Mouse (Mus musculus) right cerebral cortex, postnatal 25 days (tissue): ENCODE data around the gene Tmem210.
"Not testable (repeated sequence)": the region's sequence is repeated elsewhere in the genome, so short reads cannot be mapped to it uniquely, and the experiment has no call there.

ENCODE experiments used
- DNase-seq: peaks from one replicate; pipeline ENCODE4 v3.0.0; 2022

Gene Tmem210

GRCm38 (mm10) chr2:25287927-25288649 is at the start of gene Tmem210:
Gene Tmem210, plus strand, starts transcription at chr2:25288145.
- peak; percentile 19 for DNase-seq

GRCm38 (mm10) chr2:25239766-25240165 is 48.2 kb upstream of the Tmem210 start:
- no peak for DNase-seq

GRCm38 (mm10) chr2:25240310-25240709 is 47.6 kb upstream of the Tmem210 start:
- no peak for DNase-seq

- DNase-seq, result peak; percentile 66
Measured at GRCm38 (mm10) chr2:25240723-25241437, 47.1 kb upstream of the Tmem210 start.

GRCm38 (mm10) chr2:25241438-25241775 is 46.5 kb upstream of the Tmem210 start:
- no peak for DNase-seq

- DNase-seq, result peak; percentile 67
Measured at GRCm38 (mm10) chr2:25242101-25242506, 45.8 kb upstream of the Tmem210 start, which contains the start of the genes Rnf208 and Cysrt1. Gene Rnf208, plus strand, starts transcription at chr2:25242255. Gene Cysrt1, minus strand, starts transcription at chr2:25242452.

- no peak for DNase-seq
Measured at GRCm38 (mm10) chr2:25243342-25243741, 44.6 kb upstream of the Tmem210 start.

GRCm38 (mm10) chr2:25244144-25244543 is 43.8 kb upstream of the Tmem210 start:
- no peak for DNase-seq

GRCm38 (mm10) chr2:25246183-25247072 is 41.5 kb upstream of the Tmem210 start, which contains the start of gene AL732309.1:
Gene AL732309.1, minus strand, starts transcription at chr2:25246863.
- DNase-seq, result no peak

- DNase-seq, result no peak
Measured at GRCm38 (mm10) chr2:25252331-25252730, 35.6 kb upstream of the Tmem210 start.

- DNase-seq, result peak; percentile 87
Measured at GRCm38 (mm10) chr2:25255284-25255779, 32.6 kb upstream of the Tmem210 start, which contains the start of gene Tmem203. Gene Tmem203, plus strand, starts transcription at chr2:25255439.

- DNase-seq, result not testable (repeated sequence)
Measured at GRCm38 (mm10) chr2:25256443-25257109, 31.4 kb upstream of the Tmem210 start.

- DNase-seq, result not testable (repeated sequence)
Measured at GRCm38 (mm10) chr2:25257250-25257649, 30.7 kb upstream of the Tmem210 start.

- no peak for DNase-seq
Measured at GRCm38 (mm10) chr2:25258887-25259286, 29.1 kb upstream of the Tmem210 start.

- no peak for DNase-seq
Measured at GRCm38 (mm10) chr2:25261870-25262269, 26.1 kb upstream of the Tmem210 start.

GRCm38 (mm10) chr2:25262291-25262767 is 25.6 kb upstream of the Tmem210 start, which contains the start of gene Tprn:
Gene Tprn, plus strand, starts transcription at chr2:25262618.
- peak; percentile 91 for DNase-seq

GRCm38 (mm10) chr2:25262795-25263622 is 24.9 kb upstream of the Tmem210 start:
- DNase-seq, result peak; percentile 61

GRCm38 (mm10) chr2:25263623-25264285 is 24.2 kb upstream of the Tmem210 start:
- DNase-seq, result no peak

- DNase-seq, result no peak
Measured at GRCm38 (mm10) chr2:25264286-25264660, 23.7 kb upstream of the Tmem210 start.

- no peak for DNase-seq
Measured at GRCm38 (mm10) chr2:25264851-25265250, 23.1 kb upstream of the Tmem210 start.
